Mouse (Mus musculus) liver, embryonic 11.5 days (tissue): Measurements from ENCODE around the gene Ift122. TPM values are rescaled to one million over a fixed set of nuclear protein-coding genes. Genes with fewer than 3 reads are reported as not detected.
"Not testable (repeated sequence)": the region's sequence is repeated elsewhere in the genome, so short reads cannot be mapped to it uniquely, and the experiment has no call there.

Experiments used
- ATAC-seq: fragments of 200-750 bp; cut with Nextera tagmentation; replicated peaks from 2 replicates; pipeline ENCODE4 v1.8.0; 2017; ENCODE audit warnings: moderate number of reproducible peaks, mild to moderate bottlenecking, moderate TSS enrichment, moderate library complexity; ENCODE audit not compliant: low FRiP score
- DNase-seq: peaks from one replicate; pipeline ENCODE4 v3.0.0-alpha.2; 2017; ENCODE audit warnings: low spot score
- H3K27ac ChIP-seq: fragments of 300-500 bp; sonication (generic); 2 replicates; pipeline ENCODE4 v1.5.1; 2014; ENCODE audit warnings: mild to moderate bottlenecking, low read depth, low read length, control low read depth
- H3K27me3 ChIP-seq: fragments of 300-500 bp; sonication (generic); replicated peaks from 2 replicates; pipeline ENCODE4 v1.6.1; 2014; ENCODE audit warnings: low read length, mixed read lengths; ENCODE audit not compliant: control insufficient read depth, insufficient read depth
- H3K36me3 ChIP-seq: fragments of 300-500 bp; sonication (generic); 2 replicates; pipeline ENCODE4 v1.6.1; 2014; ENCODE audit warnings: mild to moderate bottlenecking, low read length, moderate library complexity, mixed read lengths; ENCODE audit not compliant: control insufficient read depth, insufficient read depth
- H3K4me1 ChIP-seq: fragments of 300-500 bp; sonication (generic); replicated peaks from 2 replicates; pipeline ENCODE4 v1.6.1; 2014; ENCODE audit warnings: low read length, mixed read lengths; ENCODE audit not compliant: control insufficient read depth, insufficient read depth
- H3K4me2 ChIP-seq: fragments of 300-500 bp; sonication (generic); 2 replicates; pipeline ENCODE4 v1.6.1; 2014; ENCODE audit warnings: mild to moderate bottlenecking, control low read depth, moderate library complexity
- H3K4me3 ChIP-seq: fragments of 300-500 bp; sonication (generic); 2 replicates; pipeline ENCODE4 v1.5.1; 2014; ENCODE audit warnings: low read depth, low read length, control low read depth
- H3K9ac ChIP-seq: fragments of 300-500 bp; sonication (generic); 2 replicates; pipeline ENCODE4 v1.6.1; 2014; ENCODE audit warnings: low read depth, low read length, control low read depth
- H3K9me3 ChIP-seq: fragments of 300-500 bp; sonication (generic); 2 replicates; pipeline ENCODE4 v1.6.1; 2016; ENCODE audit warnings: low read length, inconsistent platforms, mixed read lengths; ENCODE audit not compliant: control insufficient read depth
- WGBS: fragments of 180-500 bp; shearing (Covaris S2); extraction: QIAGEN DNeasy Blood & Tissue Kit; methylation state at CpG from one replicate; pipeline ENCODE4 v1.1.7; 2014; 5-methylcytosine and 5-hydroxymethylcytosine counted together
- polyA plus RNA-seq: library from polyadenylated mRNA; unstranded; fragments of >200 nt; fragmentation: Nextera tagmentation; extraction: Ambion mirVana; gene quantifications from 2 replicates; pipeline ENCODE4 v1.2.1, GENCODE M21; 2014

The Ift122 gene
- polyA plus RNA-seq, 1 experiment from 2014 or later, result 9.1 TPM

GRCm38 (mm10) chr6:115855733-115856360, 2.6 kb downstream of the Ift122 start:
- Histone ChIP-seq H3K4me3 (no peak overlapping the region), H3K27ac (no peak overlapping the region)

DNA sequence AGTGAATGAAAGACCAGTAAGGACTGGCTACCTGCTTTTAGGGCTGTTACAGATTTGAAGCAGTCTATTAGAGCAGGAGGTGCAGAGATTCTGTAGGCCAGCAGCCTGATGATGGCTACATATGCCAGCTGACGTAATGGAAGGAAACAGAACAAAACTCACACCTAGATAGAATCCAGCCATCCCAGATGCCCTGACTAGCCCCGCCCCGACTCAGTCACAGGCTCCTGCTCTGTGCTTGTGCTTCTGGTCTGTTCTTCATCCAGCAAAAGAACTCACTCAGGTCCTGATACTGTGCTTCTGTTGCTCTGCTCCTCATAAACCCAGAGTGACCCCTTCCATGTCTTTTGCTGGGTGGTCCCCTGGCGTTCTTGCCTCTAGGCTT, 3.1 kb downstream of the Ift122 start:
- Histone ChIP-seq H3K27me3 (no peaks in the 10 kb centered on the region), H3K4me3 (no peak overlapping the region), H3K9me3 (no peaks in the 10 kb centered on the region), H3K4me2 (no peak overlapping the region), H3K36me3 (no peaks in the 10 kb centered on the region), H3K9ac (no peak overlapping the region), H3K4me1 (peaks cover 14% of the 10 kb centered on the region), H3K27ac (no peak overlapping the region)
- DNase-seq, result no peak
- WGBS, result 72% methylated on average over 4 of the region's 4 CpGs
- no peak for ATAC-seq

More at GRCm38 (mm10) chr6:115855733-115856360, 2.6 kb downstream of the Ift122 start:
- Histone ChIP-seq H3K4me2 (no peak overlapping the region), H3K9me3 (no peaks in the 10 kb centered on the region), H3K36me3 (no peaks in the 10 kb centered on the region), H3K9ac (no peak overlapping the region), H3K27me3 (no peaks in the 10 kb centered on the region), H3K4me1 (peaks cover 14% of the 10 kb centered on the region)
- DNase-seq (no peak), ATAC-seq (no peak)
- 79% methylated on average over 3 of the region's 3 CpGs for WGBS

DNA sequence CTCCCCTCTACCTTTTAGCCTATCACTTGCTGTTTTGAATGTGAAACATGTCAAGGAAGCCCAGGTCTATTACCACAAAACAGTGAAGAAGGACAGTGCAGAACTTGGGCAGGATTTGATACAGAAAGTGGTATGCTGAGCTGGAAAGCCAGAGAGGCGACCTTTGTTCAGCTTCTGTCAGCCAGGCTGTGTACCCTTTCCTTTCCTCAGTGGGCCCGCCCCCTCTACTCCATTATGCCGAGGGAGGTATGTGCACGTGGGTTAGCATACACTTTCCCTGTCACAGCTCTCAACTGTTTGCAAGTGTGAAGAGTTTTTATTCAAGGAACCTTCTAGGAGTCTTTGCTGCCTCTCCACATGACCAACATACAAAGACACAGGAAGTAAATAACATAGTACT, 6.0 kb downstream of the Ift122 start:
- DNase-seq (no peak), ATAC-seq (no peak)
- Histone ChIP-seq H3K36me3 (no peaks in the 10 kb centered on the region), H3K9me3 (no peaks in the 10 kb centered on the region), H3K4me1 (0 out of 2 replicates have a peak, but pooled peaks cover 6% of the 10 kb centered on the region), H3K4me3 (no peak overlapping the region), H3K9ac (no peak overlapping the region), H3K27ac (peak overlapping the region; percentile 22; the same call in 1 of the 2 replicates), H3K27me3 (no peaks in the 10 kb centered on the region), H3K4me2 (peak overlapping the region; percentile 5; the same call in 1 of the 2 replicates)
- WGBS, result 46% methylated on average over 4 of the region's 4 CpGs

- ATAC-seq, result no peak
- Histone ChIP-seq H3K27me3 (no peaks in the 10 kb centered on the region), H3K9ac (no peak overlapping the region), H3K4me3 (no peak overlapping the region), H3K4me2 (no peak overlapping the region), H3K27ac (no peak overlapping the region), H3K9me3 (no peaks in the 10 kb centered on the region), H3K36me3 (no peaks in the 10 kb centered on the region), H3K4me1 (0 out of 2 replicates have a peak, but pooled peaks cover 6% of the 10 kb centered on the region)
- WGBS, result 58% methylated on average over 7 of the region's 7 CpGs
- DNase-seq, result no peak
Measured at GRCm38 (mm10) chr6:115860027-115860556, 6.8 kb downstream of the Ift122 start.

- no peak overlapping the region for H3K9ac ChIP-seq
- H3K27me3 ChIP-seq, result no peaks in the 10 kb centered on the region
- H3K4me1 ChIP-seq, result 0 out of 2 replicates have a peak, but pooled peaks cover 6% of the 10 kb centered on the region
- DNase-seq, result no peak
- no peaks in the 10 kb centered on the region for H3K9me3 ChIP-seq
- H3K4me3 ChIP-seq, result no peak overlapping the region
- H3K4me2 ChIP-seq, result no peak overlapping the region
- H3K27ac ChIP-seq, result no peak overlapping the region
- H3K36me3 ChIP-seq, result no peaks in the 10 kb centered on the region
- WGBS, result 65% methylated on average over 7 of the region's 7 CpGs
- no peak for ATAC-seq
Measured at GRCm38 (mm10) chr6:115863340-115863841, 10.1 kb downstream of the Ift122 start.

GRCm38 (mm10) chr6:115865246-115865645, 12.0 kb downstream of the Ift122 start:
- no peak overlapping the region for H3K27ac ChIP-seq
- WGBS, result 88% methylated on average over 4 of the region's 4 CpGs
- ATAC-seq (no peak), DNase-seq (no peak)
- no peaks in the 10 kb centered on the region for H3K36me3 ChIP-seq
- no peaks in the 10 kb centered on the region for H3K9me3 ChIP-seq
- H3K4me2 ChIP-seq, result no peak overlapping the region
- 0 out of 2 replicates have a peak, but pooled peaks cover under 1% of the 10 kb centered on the region for H3K4me1 ChIP-seq
- H3K9ac ChIP-seq, result no peak overlapping the region
- no peak overlapping the region for H3K4me3 ChIP-seq
- H3K27me3 ChIP-seq, result no peaks in the 10 kb centered on the region

- not testable (repeated sequence) for H3K9ac ChIP-seq, H3K4me3 ChIP-seq, H3K27me3 ChIP-seq, H3K36me3 ChIP-seq, H3K27ac ChIP-seq, ATAC-seq, H3K9me3 ChIP-seq, DNase-seq, H3K4me2 ChIP-seq, H3K4me1 ChIP-seq
- no CpG with 5 or more reads among the region's 3 CpGs for WGBS
Measured at GRCm38 (mm10) chr6:115867157-115867556, 13.9 kb downstream of the Ift122 start.

GRCm38 (mm10) chr6:115871318-115871717, 18.0 kb downstream of the Ift122 start:
- no CpG with 5 or more reads among the region's 3 CpGs for WGBS
- H3K9me3 ChIP-seq, H3K9ac ChIP-seq, H3K27me3 ChIP-seq, H3K4me2 ChIP-seq, DNase-seq, H3K4me3 ChIP-seq, ATAC-seq, H3K36me3 ChIP-seq, H3K4me1 ChIP-seq, H3K27ac ChIP-seq: not testable (repeated sequence)

GRCm38 (mm10) chr6:115877239-115877638, 24.0 kb downstream of the Ift122 start:
- Histone ChIP-seq H3K27ac (no peak overlapping the region), H3K9me3 (no peaks in the 10 kb centered on the region), H3K27me3 (no peaks in the 10 kb centered on the region), H3K36me3 (no peaks in the 10 kb centered on the region), H3K4me3 (no peak overlapping the region), H3K4me2 (no peak overlapping the region), H3K4me1 (no peaks in the 10 kb centered on the region), H3K9ac (no peak overlapping the region)
- ATAC-seq (no peak), DNase-seq (no peak)
- WGBS, result 57% methylated on average over 2 of the region's 2 CpGs
